Mouse (Mus musculus) cerebellum, adult 2 months (tissue): Measurements from ENCODE around the gene Tmem219.

ENCODE experiments used
- CTCF ChIP-seq: fragments of 200-500 bp; IDR thresholded peaks from 2 replicates; pipeline ENCODE4 v1.5.1; 2011; ENCODE audit warnings: low read depth, mild to moderate bottlenecking, control low read depth, low read length, moderate library complexity, borderline replicate concordance; ENCODE audit not compliant: insufficient read depth
- POLR2A ChIP-seq: fragments of 200-500 bp; IDR thresholded peaks from 2 replicates; pipeline ENCODE4 v1.6.1; 2011; ENCODE audit warnings: low read length, control low read depth, borderline replicate concordance; ENCODE audit not compliant: insufficient read depth

- TF ChIP-seq POLR2A (no peak), CTCF (no peak)
Observed at GRCm38 (mm10) chr7:126926299-126926698, 3.6 kb upstream of the Tmem219 start.
